Mouse (Mus musculus) E14TG2a.4 (cell line): ENCODE measurements around the gene Enpp1.

ENCODE experiments used
- H3K27me3 ChIP-seq: 2 replicates; pipeline ENCODE4 v1.6.1; 2014; ENCODE audit warnings: low read length, control low read depth; ENCODE audit not compliant: insufficient read depth
- H3K36me3 ChIP-seq: 2 replicates; pipeline ENCODE4 v1.6.1; 2014; ENCODE audit warnings: low read length, control low read depth; ENCODE audit not compliant: insufficient read depth
- H3K4me1 ChIP-seq: replicated peaks from 2 replicates; pipeline ENCODE4 v1.6.1; 2014; ENCODE audit warnings: low read depth, low read length, control low read depth
- H3K4me3 ChIP-seq: replicated peaks from 2 replicates; pipeline ENCODE4 v1.5.1; 2014; ENCODE audit warnings: mild to moderate bottlenecking, low read length
- H3K9me3 ChIP-seq: 2 replicates; pipeline ENCODE4 v1.6.1; 2014; ENCODE audit warnings: low read length, control low read depth
- CTCF ChIP-seq: conservative IDR thresholded peaks from 2 replicates; pipeline ENCODE4 v1.5.1; 2014; ENCODE audit warnings: low read length
- NANOG ChIP-seq: IDR thresholded peaks from 2 replicates; pipeline ENCODE4 v1.6.1; 2014; ENCODE audit warnings: borderline replicate concordance, low read length, mixed read lengths
- POU5F1 ChIP-seq: IDR thresholded peaks from 2 replicates; pipeline ENCODE4 v1.6.1; 2014; ENCODE audit warnings: low read length, borderline replicate concordance

Gene Enpp1

DNA sequence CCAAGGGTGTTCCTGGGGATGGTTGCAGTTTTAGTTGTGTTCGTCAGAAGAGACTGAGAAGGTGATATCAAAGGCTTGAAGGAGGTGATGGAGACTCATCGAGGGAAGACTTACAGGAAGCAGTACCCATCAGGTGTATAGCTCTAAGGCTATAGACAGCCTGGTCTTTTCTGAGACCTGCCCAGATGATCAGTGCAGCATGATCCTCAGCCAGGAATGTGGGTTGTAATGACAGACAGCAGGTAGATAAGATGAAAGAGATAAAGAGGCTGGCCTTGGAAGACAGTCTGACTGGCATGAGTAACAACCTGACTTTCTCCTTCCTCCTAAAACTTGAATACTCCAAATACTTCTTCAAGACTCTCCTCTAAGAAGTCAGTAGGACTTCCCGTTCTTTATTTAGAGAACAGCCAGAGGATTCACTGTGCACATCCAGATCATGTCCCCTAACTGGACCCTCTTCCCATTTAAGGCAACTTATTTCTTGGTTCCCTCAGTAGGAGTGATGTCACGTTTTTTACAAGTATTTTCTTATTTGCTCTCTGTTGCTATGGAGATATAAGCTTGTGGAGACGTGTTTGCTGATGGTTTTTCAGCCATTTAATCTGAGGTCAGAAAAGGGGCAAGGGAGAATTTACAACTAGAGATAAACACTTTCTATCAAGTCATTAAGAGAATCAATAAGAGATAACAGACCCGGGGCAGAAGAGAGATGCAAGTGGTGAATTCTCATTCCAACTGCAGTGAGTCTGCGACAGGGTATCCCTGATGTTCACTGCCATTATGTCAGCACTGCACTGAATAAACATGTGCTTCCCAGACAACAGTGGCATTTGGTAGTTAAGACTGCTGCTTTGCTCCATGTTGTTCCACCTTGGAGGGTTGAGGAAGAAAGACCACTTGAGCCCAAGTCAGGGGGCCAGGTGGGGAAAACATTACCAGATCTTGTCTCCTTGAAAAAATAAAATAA, 29.6 kb upstream of the Enpp1 start:
- Histone ChIP-seq H3K9me3 (no peaks in the 10 kb centered on the region), H3K36me3 (no peaks in the 10 kb centered on the region), H3K4me3 (no peak overlapping the region), H3K4me1 (no peaks in the 10 kb centered on the region), H3K27me3 (no peaks in the 10 kb centered on the region)
- TF ChIP-seq CTCF (no peak), POU5F1 (no peak), NANOG (no peak)

GRCm38 (mm10) chr10:24739171-24739570, 27.2 kb upstream of the Enpp1 start:
- H3K36me3 ChIP-seq: no peaks in the 10 kb centered on the region
- no peaks in the 10 kb centered on the region for H3K4me1 ChIP-seq
- peaks cover 5% of the 10 kb centered on the region; the same call in 1 of the 2 replicates for H3K9me3 ChIP-seq
- no peaks in the 10 kb centered on the region for H3K27me3 ChIP-seq
- TF ChIP-seq NANOG (no peak), POU5F1 (no peak), CTCF (no peak)
- no peak overlapping the region for H3K4me3 ChIP-seq

DNA sequence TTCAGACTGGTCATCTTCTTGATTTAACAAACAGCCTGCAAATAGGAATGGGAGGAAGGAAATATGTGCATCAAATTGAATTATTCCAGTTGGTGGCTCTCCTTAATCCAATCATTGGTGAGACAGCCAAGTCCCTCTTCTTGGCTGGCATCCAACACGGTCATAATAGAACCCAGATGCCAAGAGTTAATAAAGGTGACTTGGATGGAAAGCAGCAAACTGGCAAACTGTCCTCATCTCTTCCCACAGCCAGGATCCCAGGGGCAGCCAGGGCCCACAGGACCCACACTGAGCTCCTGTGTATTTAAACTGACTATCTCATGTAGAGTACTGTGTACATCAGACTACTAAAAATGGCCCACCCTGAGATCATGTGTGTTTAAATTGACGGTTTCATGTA, 26.5 kb upstream of the Enpp1 start:
- Histone ChIP-seq H3K36me3 (no peaks in the 10 kb centered on the region), H3K4me1 (0 out of 2 replicates have a peak, but pooled peaks cover 5% of the 10 kb centered on the region), H3K27me3 (no peaks in the 10 kb centered on the region), H3K4me3 (no peak overlapping the region), H3K9me3 (peaks cover 5% of the 10 kb centered on the region; the same call in 1 of the 2 replicates)
- no peak for TF ChIP-seq NANOG
- no peak for TF ChIP-seq POU5F1
- TF ChIP-seq CTCF: no peak

GRCm38 (mm10) chr10:24735027-24735777, 23.2 kb upstream of the Enpp1 start:
- Histone ChIP-seq H3K9me3 (peaks cover 5% of the 10 kb centered on the region; the same call in 1 of the 2 replicates), H3K4me1 (0 out of 2 replicates have a peak, but pooled peaks cover 5% of the 10 kb centered on the region), H3K27me3 (no peaks in the 10 kb centered on the region), H3K36me3 (no peaks in the 10 kb centered on the region), H3K4me3 (no peak overlapping the region)
- TF ChIP-seq CTCF (no peak), NANOG (no peak), POU5F1 (no peak)

GRCm38 (mm10) chr10:24727478-24727877, 15.5 kb upstream of the Enpp1 start:
- H3K36me3 ChIP-seq: no peaks in the 10 kb centered on the region
- no peak for TF ChIP-seq CTCF
- no peak for TF ChIP-seq NANOG
- TF ChIP-seq POU5F1: no peak
- no peak overlapping the region for H3K4me3 ChIP-seq
- H3K9me3 ChIP-seq: peaks cover 3% of the 10 kb centered on the region
- H3K27me3 ChIP-seq: peaks cover 3% of the 10 kb centered on the region
- H3K4me1 ChIP-seq: no peaks in the 10 kb centered on the region

DNA sequence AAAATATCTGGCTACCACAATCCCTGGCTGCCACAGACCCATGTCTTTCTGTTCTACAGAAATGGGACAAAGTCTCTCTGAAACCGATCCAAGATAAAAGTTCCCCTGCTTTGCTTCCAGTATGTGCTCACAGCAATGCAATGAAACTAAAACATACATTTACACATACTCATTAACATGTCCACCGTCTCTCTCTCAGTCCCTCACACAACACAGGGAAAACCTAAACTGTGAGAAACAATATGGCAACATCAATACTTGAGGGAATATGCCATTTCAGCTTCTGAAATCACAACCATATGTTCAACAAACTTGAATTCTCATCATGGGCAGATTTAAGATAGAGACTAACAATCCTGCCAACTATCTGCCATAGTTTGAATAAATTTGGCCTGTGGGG, 13.2 kb upstream of the Enpp1 start:
- Histone ChIP-seq H3K27me3 (peaks cover 7% of the 10 kb centered on the region), H3K9me3 (peaks cover 3% of the 10 kb centered on the region), H3K36me3 (no peaks in the 10 kb centered on the region), H3K4me3 (no peak overlapping the region), H3K4me1 (no peaks in the 10 kb centered on the region)
- TF ChIP-seq NANOG (no peak), CTCF (no peak), POU5F1 (no peak)

GRCm38 (mm10) chr10:24721841-24722240, 9.9 kb upstream of the Enpp1 start:
- Histone ChIP-seq H3K27me3 (peaks cover 10% of the 10 kb centered on the region), H3K36me3 (no peaks in the 10 kb centered on the region), H3K4me1 (peaks cover 5% of the 10 kb centered on the region), H3K4me3 (no peak overlapping the region), H3K9me3 (peaks cover under 1% of the 10 kb centered on the region)
- TF ChIP-seq CTCF (no peak), NANOG (no peak), POU5F1 (no peak)

GRCm38 (mm10) chr10:24719383-24719782, 7.4 kb upstream of the Enpp1 start:
- Histone ChIP-seq H3K4me1 (peaks cover 5% of the 10 kb centered on the region), H3K4me3 (no peak overlapping the region), H3K9me3 (no peaks in the 10 kb centered on the region), H3K36me3 (no peaks in the 10 kb centered on the region), H3K27me3 (peaks cover 10% of the 10 kb centered on the region)
- TF ChIP-seq NANOG (no peak), CTCF (no peak), POU5F1 (no peak)
